Mouse (Mus musculus) thymus, postnatal 14 days (tissue): ENCODE data around the gene Mip.
"Not testable (repeated sequence)": the region's sequence is repeated elsewhere in the genome, so short reads cannot be mapped to it uniquely, and the experiment has no call there.

Source experiments
- DNase-seq: peaks from one replicate; pipeline ENCODE4 v3.0.0; 2021

Mip gene

GRCm38 (mm10) chr10:128253677-128254255 lies 28.1 kb downstream of the Mip start, which contains the start of gene Apon:
Gene Apon (plus strand): TSS chr10:128254096.
- DNase-seq: no peak

- DNase-seq: no peak
These were observed 30.3 kb downstream of the Mip start for GRCm38 (mm10) chr10:128255925-128256324.

GRCm38 (mm10) chr10:128256328-128256727 lies 30.7 kb downstream of the Mip start:
- DNase-seq: no peak

- DNase-seq: peak; percentile 37
These were observed 33.3 kb downstream of the Mip start for GRCm38 (mm10) chr10:128258953-128259352.

GRCm38 (mm10) chr10:128259946-128260345 lies 34.3 kb downstream of the Mip start:
- DNase-seq: peak; percentile 25

- DNase-seq: not testable (repeated sequence)
These were observed 34.7 kb downstream of the Mip start for GRCm38 (mm10) chr10:128260376-128260775.

- no peak for DNase-seq
These were observed 36.7 kb downstream of the Mip start for GRCm38 (mm10) chr10:128262300-128262699.

- no peak for DNase-seq
These were observed 38.0 kb downstream of the Mip start for GRCm38 (mm10) chr10:128263393-128264310.

GRCm38 (mm10) chr10:128268371-128268770 lies 42.7 kb downstream of the Mip start, which contains the start of gene Apof:
Gene Apof (plus strand): TSS chr10:128268671.
- no peak for DNase-seq

GRCm38 (mm10) chr10:128269206-128269910 lies 43.7 kb downstream of the Mip start:
- no peak for DNase-seq

- DNase-seq: peak; percentile 95
These were observed 44.7 kb downstream of the Mip start, which contains the start of gene Stat2 for GRCm38 (mm10) chr10:128270287-128270841. Gene Stat2 (plus strand): TSS chr10:128270559.

GRCm38 (mm10) chr10:128270866-128271265 lies 45.2 kb downstream of the Mip start:
- DNase-seq: no peak

- DNase-seq: no peak
These were observed 46.2 kb downstream of the Mip start for GRCm38 (mm10) chr10:128271883-128272282.

- DNase-seq: not testable (repeated sequence)
These were observed 47.3 kb downstream of the Mip start for GRCm38 (mm10) chr10:128272819-128273439.

GRCm38 (mm10) chr10:128275374-128275773 lies 49.7 kb downstream of the Mip start:
- not testable (repeated sequence) for DNase-seq

GRCm38 (mm10) chr10:128278158-128278557 lies 52.5 kb downstream of the Mip start:
- DNase-seq: no peak

- no peak for DNase-seq
These were observed 55.3 kb downstream of the Mip start for GRCm38 (mm10) chr10:128280943-128281342.
